Mouse (Mus musculus) right cerebral cortex, adult 2 months (tissue): ENCODE data around the gene Olfr341.

ENCODE experiments used
- DNase-seq, 2 experiments: peaks; one replicate each; pipeline ENCODE4 v3.0.0; 2021 to 2022; ENCODE audit warnings: low spot score in 2 of 2

Gene Olfr341

DNA sequence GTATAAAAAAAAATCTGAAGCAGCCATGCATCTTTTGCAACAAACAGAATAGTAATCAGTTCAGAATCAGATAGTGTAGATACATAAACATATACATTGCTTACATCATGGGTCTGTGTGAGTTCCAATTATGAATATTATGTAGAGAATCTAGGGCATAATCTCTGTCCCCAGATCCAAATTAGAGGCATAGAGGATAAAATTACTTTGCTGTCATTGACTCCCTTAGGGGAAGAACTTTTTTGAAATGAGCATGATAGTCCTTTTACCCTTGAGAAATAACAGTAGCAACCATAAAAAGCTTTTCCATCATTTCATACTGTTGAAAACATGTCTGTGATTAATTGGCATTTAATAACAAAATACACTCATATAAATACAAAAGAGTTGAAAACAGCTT, at the start of gene Olfr341:
Gene Olfr341 (minus strand): TSS at position 101 of the 400 bp plus-strand sequence.
- no peak for DNase-seq

GRCm38 (mm10) chr2:36524698-36525097, 42.4 kb upstream of the Olfr341 start, which contains the start of gene Olfr342:
Gene Olfr342 (plus strand): TSS chr2:36524998.
- DNase-seq, result no peak

DNA sequence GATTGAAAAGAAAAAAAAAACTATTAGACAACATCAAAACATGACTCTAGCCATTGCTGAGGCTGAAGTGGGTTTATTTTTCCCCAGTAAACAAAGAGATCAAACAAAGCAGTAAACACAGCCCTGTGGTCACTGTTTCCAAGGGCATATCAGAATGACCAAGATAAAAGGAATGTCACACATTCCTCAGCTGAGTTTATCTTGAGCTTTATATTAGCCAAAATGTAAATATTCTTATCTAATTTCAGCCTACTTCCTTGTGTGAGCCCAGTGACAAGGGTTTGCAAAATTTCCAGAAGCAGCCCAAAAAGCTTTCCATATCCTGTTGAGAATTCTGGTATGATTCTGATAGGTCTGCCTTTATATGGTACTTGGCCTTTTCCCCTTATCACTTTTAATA, 8.6 kb downstream of the Olfr341 start:
- no peak for DNase-seq

DNA sequence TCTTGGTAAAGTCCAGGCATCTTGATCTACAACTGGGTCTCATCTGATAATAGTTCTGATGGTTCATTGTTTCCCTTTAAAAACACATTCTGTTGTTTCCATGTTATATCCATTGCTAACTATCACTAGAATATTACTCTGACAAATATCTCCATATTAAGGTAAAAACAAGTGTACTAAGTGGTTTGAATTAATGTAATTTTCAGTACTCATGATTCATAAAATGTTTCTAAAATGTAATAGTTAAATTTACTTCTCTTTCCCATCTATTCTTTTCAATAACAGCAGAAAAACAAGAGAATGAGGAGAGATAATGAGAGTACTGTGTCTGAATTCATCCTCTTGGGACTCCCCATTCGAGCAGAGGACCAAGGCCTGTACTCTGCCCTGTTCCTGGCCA, 30.0 kb downstream of the Olfr341 start, which contains the start of gene Olfr340:
Gene Olfr340 (plus strand): TSS at position 301 of the 400 bp plus-strand sequence.
- DNase-seq, result no peak
